Mouse (Mus musculus): ENCODE data around the gene Vps8. TPM values are rescaled to one million over a fixed set of nuclear protein-coding genes. Genes with fewer than 3 reads are reported as not detected.

The Vps8 gene
- polyA plus RNA-seq, 1 experiment from 2014 or later: 7.0 TPM

DNA sequence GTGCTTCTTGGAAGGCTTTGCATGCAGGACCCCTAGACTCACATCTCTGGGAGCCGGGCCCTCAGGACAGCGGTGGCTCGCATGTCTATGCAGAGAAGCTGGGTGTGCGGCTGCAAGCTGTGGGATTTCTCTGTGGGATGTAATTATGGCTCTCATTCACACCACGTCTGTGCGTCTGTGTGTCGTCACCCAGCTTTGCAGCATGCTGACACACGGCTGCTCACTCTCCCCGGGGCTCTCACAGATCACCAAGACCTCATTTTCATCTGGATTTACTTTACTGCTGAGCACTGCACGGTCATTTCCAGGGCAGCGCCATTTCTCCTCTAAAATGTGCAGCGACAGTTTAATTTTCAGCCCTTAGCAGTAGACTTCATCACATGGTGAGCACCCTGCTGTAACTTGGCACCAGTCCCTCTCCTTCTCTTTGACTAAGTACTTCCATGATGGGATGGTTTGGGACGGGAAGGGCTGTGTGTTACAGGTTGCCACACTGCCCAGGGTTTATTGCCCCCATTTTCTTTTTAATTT is 205.2 kb downstream of the Vps8 start:
- no peak for TF ChIP-seq EP300 (optimal IDR thresholded peaks at IDR 0.05)
- TF ChIP-seq CTCF (IDR thresholded peaks at IDR 0.05; ENCODE audit: low read depth): no peak
- no peak for ATAC-seq (ENCODE audit: low FRiP score, low TSS enrichment)
- no peak overlapping the region for H3K4me2 ChIP-seq (replicated peaks; ENCODE audit: low read depth)
- no peak overlapping the region for H3K9ac ChIP-seq (ENCODE audit: low read length)
- DNase-seq (ENCODE audit: low spot score): no peak
- H3K4me3 ChIP-seq (ENCODE audit: low read depth, low read length): no peak overlapping the region
- H3K9me3 ChIP-seq (ENCODE audit: control insufficient read depth, low read length): no peaks in the 10 kb centered on the region
- no peaks in the 10 kb centered on the region for H3K4me1 ChIP-seq (replicated peaks; ENCODE audit: control insufficient read depth, insufficient read depth)
- WGBS: 65% methylated on average over 13 of the region's 13 CpGs
- no peak overlapping the region for H3K27ac ChIP-seq (replicated peaks)
- H3K36me3 ChIP-seq (ENCODE audit: control insufficient read depth, insufficient read depth, low read length): no peaks in the 10 kb centered on the region
- no peaks in the 10 kb centered on the region for H3K27me3 ChIP-seq (ENCODE audit: control insufficient read depth, insufficient read depth, low read length)

DNA sequence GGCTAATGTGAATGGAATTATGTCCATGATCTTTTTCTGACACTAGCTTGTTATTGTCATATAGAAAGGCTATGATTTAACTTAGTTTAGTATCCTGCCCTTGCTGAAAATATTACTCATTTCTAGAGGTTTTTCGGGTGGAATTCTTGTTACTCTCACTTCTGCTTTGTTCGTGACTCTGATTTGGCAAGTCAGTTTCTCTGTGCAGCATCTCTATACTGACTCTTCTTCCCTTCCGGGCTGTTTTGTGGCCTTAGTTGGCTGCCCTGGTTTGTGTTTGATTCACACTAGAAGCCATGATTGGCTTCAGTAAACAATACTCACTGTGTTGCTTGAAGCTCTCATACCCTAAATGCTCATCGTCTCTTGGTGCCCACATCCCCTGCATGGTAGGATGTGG is 207.7 kb downstream of the Vps8 start:
- DNase-seq (ENCODE audit: low spot score): no peak
- H3K9ac ChIP-seq (ENCODE audit: low read length): no peak overlapping the region
- 88% methylated on average over 4 of the region's 4 CpGs for WGBS
- TF ChIP-seq CTCF (IDR thresholded peaks at IDR 0.05; ENCODE audit: low read depth) (no peak), EP300 (optimal IDR thresholded peaks at IDR 0.05) (no peak)
- no peak overlapping the region for H3K27ac ChIP-seq (replicated peaks)
- ATAC-seq (ENCODE audit: low FRiP score, low TSS enrichment): no peak
- H3K4me3 ChIP-seq (ENCODE audit: low read depth, low read length): no peak overlapping the region
- no peak overlapping the region for H3K4me2 ChIP-seq (replicated peaks; ENCODE audit: low read depth)
- H3K9me3 ChIP-seq (ENCODE audit: control insufficient read depth, low read length): no peaks in the 10 kb centered on the region
- no peaks in the 10 kb centered on the region for H3K27me3 ChIP-seq (ENCODE audit: control insufficient read depth, insufficient read depth, low read length)
- no peaks in the 10 kb centered on the region for H3K36me3 ChIP-seq (ENCODE audit: control insufficient read depth, insufficient read depth, low read length)
- no peaks in the 10 kb centered on the region for H3K4me1 ChIP-seq (replicated peaks; ENCODE audit: control insufficient read depth, insufficient read depth)

DNA sequence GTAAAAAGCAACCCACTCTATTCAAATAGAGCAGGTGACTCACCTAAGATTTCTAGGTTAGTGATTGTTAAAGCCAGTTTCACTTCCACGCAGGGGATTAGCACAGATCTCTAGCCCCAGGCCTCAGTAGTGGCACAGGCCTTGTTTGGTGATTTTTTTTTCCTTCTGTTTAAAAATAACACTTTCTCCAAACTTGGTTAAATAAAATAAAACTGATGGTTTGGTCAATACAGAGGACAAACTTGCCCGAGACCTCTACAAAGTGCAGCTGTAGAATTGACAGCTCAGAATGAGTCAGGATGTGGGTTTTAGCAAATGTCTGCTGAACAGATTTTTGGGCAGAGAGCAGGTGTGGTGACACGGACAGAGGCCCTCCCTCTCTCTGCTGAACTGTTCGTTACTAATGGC is 208.9 kb downstream of the Vps8 start:
- WGBS: 49% methylated on average over 4 of the region's 4 CpGs
- TF ChIP-seq EP300 (optimal IDR thresholded peaks at IDR 0.05): no peak
- TF ChIP-seq CTCF (IDR thresholded peaks at IDR 0.05; ENCODE audit: low read depth): no peak
- no peaks in the 10 kb centered on the region for H3K9me3 ChIP-seq (ENCODE audit: control insufficient read depth, low read length)
- H3K4me2 ChIP-seq (replicated peaks; ENCODE audit: low read depth): no peak overlapping the region
- H3K4me3 ChIP-seq (ENCODE audit: low read depth, low read length): no peak overlapping the region
- ATAC-seq (ENCODE audit: low FRiP score, low TSS enrichment) (no peak), DNase-seq (ENCODE audit: low spot score) (no peak)
- H3K36me3 ChIP-seq (ENCODE audit: control insufficient read depth, insufficient read depth, low read length): no peaks in the 10 kb centered on the region
- H3K4me1 ChIP-seq (replicated peaks; ENCODE audit: control insufficient read depth, insufficient read depth): no peaks in the 10 kb centered on the region
- no peak overlapping the region for H3K27ac ChIP-seq (replicated peaks)
- no peak overlapping the region for H3K9ac ChIP-seq (ENCODE audit: low read length)
- no peaks in the 10 kb centered on the region for H3K27me3 ChIP-seq (ENCODE audit: control insufficient read depth, insufficient read depth, low read length)

DNA sequence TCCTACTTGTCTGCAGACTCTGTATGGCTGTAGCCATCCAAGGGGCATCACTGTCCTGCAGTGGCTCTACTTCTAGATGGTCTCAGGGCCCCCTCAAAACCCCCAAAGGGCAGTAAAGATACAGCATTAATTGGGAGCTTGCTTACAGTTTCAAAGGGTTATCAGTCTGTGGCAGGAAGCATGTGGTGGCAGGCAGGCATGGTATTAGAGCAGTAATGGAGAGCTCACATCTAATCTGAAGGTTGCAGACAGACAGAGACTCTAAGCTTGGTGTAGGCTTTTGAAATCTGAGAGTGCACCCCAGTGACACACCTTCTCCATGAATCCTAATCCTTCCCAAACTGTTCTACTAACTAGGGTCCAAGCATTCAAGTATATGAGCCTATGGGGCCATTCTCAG is 211.5 kb downstream of the Vps8 start:
- Histone ChIP-seq H3K9ac (ENCODE audit: low read length) (no peak overlapping the region), H3K4me1 (replicated peaks; ENCODE audit: control insufficient read depth, insufficient read depth) (no peaks in the 10 kb centered on the region), H3K4me3 (ENCODE audit: low read depth, low read length) (no peak overlapping the region), H3K27me3 (ENCODE audit: control insufficient read depth, insufficient read depth, low read length) (no peaks in the 10 kb centered on the region), H3K36me3 (ENCODE audit: control insufficient read depth, insufficient read depth, low read length) (no peaks in the 10 kb centered on the region), H3K27ac (replicated peaks) (no peak overlapping the region), H3K4me2 (replicated peaks; ENCODE audit: low read depth) (no peak overlapping the region), H3K9me3 (ENCODE audit: control insufficient read depth, low read length) (no peaks in the 10 kb centered on the region)
- no peak for TF ChIP-seq CTCF (IDR thresholded peaks at IDR 0.05; ENCODE audit: low read depth)
- no peak for TF ChIP-seq EP300 (optimal IDR thresholded peaks at IDR 0.05)
- no peak for DNase-seq (ENCODE audit: low spot score)
- ATAC-seq (ENCODE audit: low FRiP score, low TSS enrichment): no peak

DNA sequence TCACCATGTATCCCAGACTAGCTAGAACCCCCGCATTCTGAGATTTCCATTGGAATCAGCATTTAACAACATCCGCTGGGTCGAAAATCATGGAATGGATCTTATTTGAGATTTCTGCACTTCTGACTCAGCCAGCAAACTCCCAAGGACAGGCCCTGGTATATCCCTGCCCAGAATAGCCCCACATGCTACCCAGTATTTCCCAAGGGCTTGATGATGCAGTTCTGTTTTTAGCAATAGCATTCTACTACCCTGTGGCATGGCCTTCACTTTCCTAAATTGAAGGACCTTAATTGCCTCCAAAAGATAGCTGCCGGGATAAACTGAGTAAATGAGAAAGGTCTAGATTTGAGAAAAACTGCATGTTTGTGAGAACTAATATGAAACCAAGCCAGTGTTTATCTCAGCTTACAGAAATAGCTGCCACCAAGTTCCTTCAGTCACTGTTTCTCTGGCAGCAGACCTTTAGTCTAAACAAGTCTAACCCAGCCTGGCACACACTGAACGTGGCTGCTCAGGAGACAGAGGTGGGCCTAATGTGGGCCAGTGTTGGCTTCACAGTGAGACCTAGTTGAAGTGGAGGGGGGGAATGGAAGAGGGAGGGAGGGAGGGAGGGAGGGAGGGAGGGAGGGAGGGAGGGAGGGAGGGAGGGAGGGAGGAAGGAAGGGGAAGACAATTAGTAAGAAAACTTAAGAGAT is 213.4 kb downstream of the Vps8 start:
- no peak for TF ChIP-seq EP300 (optimal IDR thresholded peaks at IDR 0.05)
- no peak for TF ChIP-seq CTCF (IDR thresholded peaks at IDR 0.05; ENCODE audit: low read depth)
- Histone ChIP-seq H3K9ac (ENCODE audit: low read length) (no peak overlapping the region), H3K4me1 (replicated peaks; ENCODE audit: control insufficient read depth, insufficient read depth) (no peaks in the 10 kb centered on the region), H3K27me3 (ENCODE audit: control insufficient read depth, insufficient read depth, low read length) (no peaks in the 10 kb centered on the region), H3K4me2 (replicated peaks; ENCODE audit: low read depth) (no peak overlapping the region), H3K4me3 (ENCODE audit: low read depth, low read length) (no peak overlapping the region), H3K27ac (replicated peaks) (no peak overlapping the region), H3K9me3 (ENCODE audit: control insufficient read depth, low read length) (no peaks in the 10 kb centered on the region), H3K36me3 (ENCODE audit: control insufficient read depth, insufficient read depth, low read length) (no peaks in the 10 kb centered on the region)
- WGBS: 69% methylated on average over 5 of the region's 5 CpGs
- ATAC-seq (ENCODE audit: low FRiP score, low TSS enrichment) (no peak), DNase-seq (ENCODE audit: low spot score) (no peak)

DNA sequence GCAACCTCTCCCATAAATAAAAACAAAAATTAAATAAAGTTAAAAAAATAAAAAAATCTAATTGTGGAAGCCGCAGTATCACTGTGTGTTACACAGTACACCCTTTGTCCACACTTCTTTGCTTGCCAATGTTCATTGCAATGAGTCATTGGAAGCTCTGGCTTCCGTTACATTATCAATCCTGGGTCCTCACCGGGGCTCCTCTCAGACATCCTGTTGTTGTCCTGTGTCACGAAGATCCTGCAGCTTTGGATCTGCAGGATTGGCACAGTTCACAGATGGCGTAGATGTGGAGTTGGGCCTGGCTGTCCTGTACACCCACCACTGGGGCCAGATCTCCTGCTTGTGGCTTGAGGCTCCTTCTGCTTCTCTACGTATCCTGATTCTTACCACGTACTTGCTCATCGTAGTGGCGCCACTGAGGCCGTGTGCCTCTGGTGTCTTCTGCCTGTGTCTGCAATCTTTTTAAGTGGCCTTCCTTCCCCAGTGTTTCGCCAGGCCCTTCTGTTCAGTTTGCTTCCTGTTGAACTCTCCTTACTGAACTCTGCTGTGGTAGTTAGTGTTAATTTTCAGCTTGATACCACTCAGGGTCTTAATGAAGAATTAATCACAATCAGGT is 214.4 kb downstream of the Vps8 start:
- ATAC-seq (ENCODE audit: low FRiP score, low TSS enrichment): no peak
- no peak overlapping the region for H3K4me2 ChIP-seq (replicated peaks; ENCODE audit: low read depth)
- H3K27ac ChIP-seq (replicated peaks): no peak overlapping the region
- TF ChIP-seq EP300 (optimal IDR thresholded peaks at IDR 0.05) (no peak), CTCF (IDR thresholded peaks at IDR 0.05; ENCODE audit: low read depth) (no peak)
- H3K4me3 ChIP-seq (ENCODE audit: low read depth, low read length): no peak overlapping the region
- H3K9me3 ChIP-seq (ENCODE audit: control insufficient read depth, low read length): no peaks in the 10 kb centered on the region
- H3K4me1 ChIP-seq (replicated peaks; ENCODE audit: control insufficient read depth, insufficient read depth): no peaks in the 10 kb centered on the region
- 74% methylated on average over 11 of the region's 11 CpGs for WGBS
- H3K27me3 ChIP-seq (ENCODE audit: control insufficient read depth, insufficient read depth, low read length): no peaks in the 10 kb centered on the region
- DNase-seq (ENCODE audit: low spot score): no peak
- H3K36me3 ChIP-seq (ENCODE audit: control insufficient read depth, insufficient read depth, low read length): no peaks in the 10 kb centered on the region
- H3K9ac ChIP-seq (ENCODE audit: low read length): no peak overlapping the region

Data from stomach, postnatal 0 days (tissue).